Mouse (Mus musculus): ENCODE data around the gene Ehmt1.

- TF ChIP-seq CTCF (IDR thresholded peaks at IDR 0.05; ENCODE audit: insufficient read depth, low read length) = no peak
- no peak for TF ChIP-seq POLR2A (IDR thresholded peaks at IDR 0.05; ENCODE audit: borderline replicate concordance, extremely low read depth, low read depth, low read length)
These were observed 30.5 kb downstream of the Ehmt1 start for GRCm38 (mm10) chr2:24888895-24889294.

Data from lung, adult 2 months (tissue).